Mouse (Mus musculus) embryonic facial prominence, embryonic 15.5 days (tissue): ENCODE results near the gene Fam20a. TPM values are rescaled to one million over a fixed set of nuclear protein-coding genes. Genes with fewer than 3 reads are reported as not detected.
A peak's percentile ranks its signal among the peaks of the same experiment; 100 is the strongest.
"Not testable (repeated sequence)": the region's sequence is repeated elsewhere in the genome, so short reads cannot be mapped to it uniquely, and the experiment has no call there.

ENCODE experiments used
- ATAC-seq: fragments of 200-750 bp; cut with Nextera tagmentation; 2 replicates; pipeline ENCODE4 v1.8.0; 2017; ENCODE audit warnings: low read depth, moderate TSS enrichment; ENCODE audit not compliant: insufficient number of reproducible peaks, low FRiP score, low TSS enrichment
- H3K27ac ChIP-seq: fragments of 300-500 bp; sonication (generic); replicated peaks from 2 replicates; pipeline ENCODE4 v1.5.1; 2015; ENCODE audit warnings: mild to moderate bottlenecking, inconsistent platforms
- H3K27me3 ChIP-seq: fragments of 300-500 bp; sonication (generic); 2 replicates; pipeline ENCODE4 v1.6.1; 2015; ENCODE audit warnings: inconsistent platforms
- H3K36me3 ChIP-seq: fragments of 300-500 bp; sonication (generic); 2 replicates; pipeline ENCODE4 v1.6.1; 2015; ENCODE audit warnings: mild to moderate bottlenecking, inconsistent platforms
- H3K4me1 ChIP-seq: fragments of 300-500 bp; sonication (generic); 2 replicates; pipeline ENCODE4 v1.6.1; 2015; ENCODE audit warnings: inconsistent platforms
- H3K4me2 ChIP-seq: fragments of 300-500 bp; sonication (generic); replicated peaks from 2 replicates; pipeline ENCODE4 v1.6.1; 2015; ENCODE audit warnings: mild to moderate bottlenecking, inconsistent platforms
- H3K4me3 ChIP-seq: fragments of 300-500 bp; sonication (generic); replicated peaks from 2 replicates; pipeline ENCODE4 v1.5.1; 2015; ENCODE audit warnings: mild to moderate bottlenecking, inconsistent platforms
- H3K9ac ChIP-seq: fragments of 300-500 bp; sonication (generic); 2 replicates; pipeline ENCODE4 v1.6.1; 2015; ENCODE audit warnings: inconsistent platforms
- H3K9me3 ChIP-seq: fragments of 300-500 bp; sonication (generic); replicated peaks from 2 replicates; pipeline ENCODE4 v1.6.1; 2016; ENCODE audit warnings: inconsistent platforms
- WGBS: fragments of 180-500 bp; shearing (Covaris S2); methylation state at CpG from one replicate; pipeline ENCODE4 v1.1.7; 2015; 5-methylcytosine and 5-hydroxymethylcytosine counted together
- polyA plus RNA-seq: library from polyadenylated mRNA; unstranded; fragments of >200 nt; fragmentation: Nextera tagmentation; extraction: Ambion mirVana; gene quantifications from 2 replicates; pipeline ENCODE4 v1.2.1, GENCODE M21; 2015

Fam20a gene
- polyA plus RNA-seq, 1 experiment from 2014 or later, result 7.6 TPM

- no peak for ATAC-seq
- 85% methylated on average over 8 of the region's 8 CpGs for WGBS
- Histone ChIP-seq H3K9me3 (no peaks in the 10 kb centered on the region), H3K9ac (no peak overlapping the region), H3K27ac (no peak overlapping the region), H3K4me3 (no peak overlapping the region), H3K4me2 (no peak overlapping the region), H3K36me3 (peaks cover 41% of the 10 kb centered on the region), H3K27me3 (no peaks in the 10 kb centered on the region), H3K4me1 (peaks cover 17% of the 10 kb centered on the region)
Observed at GRCm38 (mm10) chr11:109669149-109669708, 52.9 kb downstream of the Fam20a start.

- Histone ChIP-seq H3K36me3 (peaks cover 51% of the 10 kb centered on the region), H3K4me2 (no peak overlapping the region), H3K27me3 (no peaks in the 10 kb centered on the region), H3K9me3 (no peaks in the 10 kb centered on the region), H3K9ac (no peak overlapping the region), H3K4me3 (no peak overlapping the region), H3K27ac (no peak overlapping the region), H3K4me1 (peaks cover 13% of the 10 kb centered on the region)
- ATAC-seq, result no peak
- WGBS, result 78% methylated on average over 8 of the region's 8 CpGs
Observed at GRCm38 (mm10) chr11:109668115-109668725, 53.9 kb downstream of the Fam20a start.

- ATAC-seq, result no peak
Observed at GRCm38 (mm10) chr11:109667371-109667770, 54.7 kb downstream of the Fam20a start.

DNA sequence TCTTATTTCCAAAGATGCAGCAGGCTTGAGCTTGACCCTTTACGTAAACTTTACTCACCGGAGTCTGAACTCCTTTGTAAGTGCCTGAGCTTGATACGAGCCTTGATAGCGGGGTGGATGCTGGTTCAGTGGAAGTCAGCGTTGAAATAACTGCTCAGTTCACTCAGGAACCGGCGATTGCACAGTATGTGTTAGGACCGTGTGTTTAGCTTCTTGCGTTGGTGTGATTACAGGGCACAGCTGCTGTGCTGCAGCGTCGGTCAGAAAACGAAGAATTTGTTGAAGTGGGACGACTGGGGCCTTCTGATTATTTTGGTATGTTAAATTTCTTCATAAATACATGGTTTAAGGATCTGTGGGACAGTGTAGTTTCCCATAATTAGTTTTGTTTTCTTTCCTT is 55.7 kb downstream of the Fam20a start:
- 90% methylated on average over 13 of the region's 13 CpGs for WGBS
- Histone ChIP-seq H3K4me2 (no peak overlapping the region), H3K27ac (no peak overlapping the region), H3K4me3 (no peak overlapping the region), H3K36me3 (peaks cover 66% of the 10 kb centered on the region), H3K9me3 (no peaks in the 10 kb centered on the region), H3K9ac (no peak overlapping the region), H3K4me1 (peaks cover 10% of the 10 kb centered on the region), H3K27me3 (no peaks in the 10 kb centered on the region)
- ATAC-seq, result no peak

More at GRCm38 (mm10) chr11:109667371-109667770, 54.7 kb downstream of the Fam20a start:
- 80% methylated on average over 19 of the region's 19 CpGs for WGBS
- Histone ChIP-seq H3K36me3 (peaks cover 59% of the 10 kb centered on the region), H3K9me3 (no peaks in the 10 kb centered on the region), H3K27me3 (no peaks in the 10 kb centered on the region), H3K27ac (no peak overlapping the region; the same call in 1 of the 2 replicates), H3K9ac (no peak overlapping the region), H3K4me2 (no peak overlapping the region), H3K4me1 (peaks cover 13% of the 10 kb centered on the region), H3K4me3 (no peak overlapping the region)

DNA sequence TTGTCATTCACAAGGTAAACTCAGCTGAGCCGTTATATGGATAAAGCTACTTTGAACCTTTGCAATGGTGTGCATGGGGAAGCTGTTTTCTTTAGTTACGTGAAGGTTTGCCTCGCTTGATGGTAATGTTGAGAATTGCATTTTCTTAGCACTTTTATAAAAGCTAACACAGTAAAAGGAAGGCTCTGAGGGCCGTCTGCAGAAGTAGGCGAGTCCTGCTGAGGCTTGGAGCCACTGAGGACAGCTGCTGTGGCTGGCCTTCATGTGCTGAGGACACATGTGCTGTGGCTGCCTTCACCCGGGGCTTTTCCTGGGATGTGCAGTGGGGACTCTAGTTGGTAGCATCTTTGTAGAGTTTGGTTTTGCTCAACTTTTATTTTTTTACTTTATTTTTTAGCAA is 56.7 kb downstream of the Fam20a start:
- no peak overlapping the region for H3K4me3 ChIP-seq
- no peak for ATAC-seq
- no peak overlapping the region for H3K4me2 ChIP-seq
- peaks cover 76% of the 10 kb centered on the region for H3K36me3 ChIP-seq
- H3K9ac ChIP-seq, result no peak overlapping the region
- H3K4me1 ChIP-seq, result peaks cover under 1% of the 10 kb centered on the region; the same call in 1 of the 2 replicates
- H3K27me3 ChIP-seq, result no peaks in the 10 kb centered on the region
- no peak overlapping the region for H3K27ac ChIP-seq
- no peaks in the 10 kb centered on the region for H3K9me3 ChIP-seq
- WGBS, result 81% methylated on average over 6 of the region's 6 CpGs

DNA sequence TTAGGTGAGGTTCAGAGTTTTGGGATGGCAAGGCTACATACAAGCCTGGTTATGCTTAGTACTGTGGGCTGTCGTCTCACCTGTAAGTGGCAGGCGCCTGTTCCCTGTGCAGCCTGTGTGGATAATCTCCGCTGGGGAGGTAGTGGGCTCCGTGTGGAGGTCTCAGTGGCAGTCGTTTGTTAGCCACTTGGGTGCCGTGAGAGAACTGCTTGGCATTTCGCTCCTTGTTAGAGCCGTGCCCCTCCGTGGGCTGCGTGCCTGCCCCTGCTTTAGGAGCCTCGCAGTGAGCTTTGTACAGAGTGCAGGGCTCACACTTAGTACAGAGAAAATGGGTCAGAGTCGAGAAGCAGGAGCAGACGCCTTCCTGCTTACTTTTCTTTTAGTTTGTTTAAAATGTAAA is 57.8 kb downstream of the Fam20a start:
- no peak overlapping the region for H3K9ac ChIP-seq
- no peak overlapping the region for H3K27ac ChIP-seq
- no peak overlapping the region for H3K4me2 ChIP-seq
- no peaks in the 10 kb centered on the region for H3K4me1 ChIP-seq
- no peaks in the 10 kb centered on the region for H3K27me3 ChIP-seq
- no peaks in the 10 kb centered on the region for H3K9me3 ChIP-seq
- WGBS, result 90% methylated on average over 13 of the region's 13 CpGs
- ATAC-seq, result no peak
- peaks cover 85% of the 10 kb centered on the region for H3K36me3 ChIP-seq
- no peak overlapping the region for H3K4me3 ChIP-seq

DNA sequence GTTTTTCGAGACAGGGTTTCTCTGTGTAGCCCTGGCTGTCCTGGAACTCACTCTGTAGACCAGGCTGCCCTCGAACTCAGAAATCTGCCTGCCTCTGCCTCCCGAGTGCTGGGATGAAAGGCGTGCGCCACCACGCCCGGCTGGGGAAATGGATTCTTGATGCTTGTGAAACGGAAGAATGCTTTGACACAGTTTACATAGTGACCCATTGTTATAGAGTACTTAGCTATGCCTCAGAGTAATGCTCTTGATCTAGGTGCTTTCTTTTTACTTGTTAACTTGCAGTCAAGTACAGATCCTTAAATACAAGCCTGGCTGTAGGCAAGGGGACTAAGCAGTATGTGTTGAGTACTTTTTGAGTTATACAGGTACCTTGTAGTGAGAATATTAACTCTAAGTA is 61.6 kb downstream of the Fam20a start:
- H3K27ac ChIP-seq, H3K4me1 ChIP-seq, H3K4me2 ChIP-seq, H3K9ac ChIP-seq, ATAC-seq, H3K27me3 ChIP-seq, H3K9me3 ChIP-seq, H3K4me3 ChIP-seq: not testable (repeated sequence)
- H3K36me3 ChIP-seq, result peaks cover 74% of the 10 kb centered on the region
- 92% methylated on average over 8 of the region's 8 CpGs for WGBS

DNA sequence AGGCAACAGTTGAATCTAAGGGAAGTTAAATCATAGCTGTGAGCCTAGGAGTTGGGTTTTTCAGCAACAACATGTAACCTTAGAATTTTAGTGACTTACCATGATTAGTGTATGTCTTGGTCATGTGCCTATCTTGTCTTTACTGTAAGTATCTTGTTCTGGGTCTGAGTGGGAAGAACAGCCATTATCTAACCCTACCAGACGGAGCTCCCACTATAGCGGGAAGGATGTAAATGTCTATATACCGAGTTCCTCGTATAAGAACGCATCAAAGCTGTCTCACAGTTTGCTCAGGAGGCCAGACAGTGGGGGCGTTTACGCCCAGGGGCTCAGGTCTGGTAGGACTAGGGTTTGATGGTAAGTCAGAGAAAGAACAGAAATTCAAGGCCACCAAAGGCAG is 65.8 kb downstream of the Fam20a start:
- Histone ChIP-seq H3K9me3 (no peaks in the 10 kb centered on the region), H3K27me3 (no peaks in the 10 kb centered on the region), H3K36me3 (peaks cover 50% of the 10 kb centered on the region), H3K4me1 (peaks cover 24% of the 10 kb centered on the region), H3K27ac (no peak overlapping the region), H3K9ac (no peak overlapping the region), H3K4me3 (no peak overlapping the region), H3K4me2 (no peak overlapping the region)
- ATAC-seq, result no peak
- 88% methylated on average over 7 of the region's 7 CpGs for WGBS

- WGBS, result 86% methylated on average over 6 of the region's 6 CpGs
- no peaks in the 10 kb centered on the region for H3K27me3 ChIP-seq
- H3K9me3 ChIP-seq, result no peaks in the 10 kb centered on the region
- no peak overlapping the region for H3K4me2 ChIP-seq
- H3K4me3 ChIP-seq, result no peak overlapping the region
- no peak overlapping the region for H3K27ac ChIP-seq
- no peak for ATAC-seq
- H3K4me1 ChIP-seq, result peaks cover 31% of the 10 kb centered on the region
- peaks cover 33% of the 10 kb centered on the region for H3K36me3 ChIP-seq
- no peak overlapping the region for H3K9ac ChIP-seq
Observed at GRCm38 (mm10) chr11:109654581-109654980, 67.5 kb downstream of the Fam20a start.

DNA sequence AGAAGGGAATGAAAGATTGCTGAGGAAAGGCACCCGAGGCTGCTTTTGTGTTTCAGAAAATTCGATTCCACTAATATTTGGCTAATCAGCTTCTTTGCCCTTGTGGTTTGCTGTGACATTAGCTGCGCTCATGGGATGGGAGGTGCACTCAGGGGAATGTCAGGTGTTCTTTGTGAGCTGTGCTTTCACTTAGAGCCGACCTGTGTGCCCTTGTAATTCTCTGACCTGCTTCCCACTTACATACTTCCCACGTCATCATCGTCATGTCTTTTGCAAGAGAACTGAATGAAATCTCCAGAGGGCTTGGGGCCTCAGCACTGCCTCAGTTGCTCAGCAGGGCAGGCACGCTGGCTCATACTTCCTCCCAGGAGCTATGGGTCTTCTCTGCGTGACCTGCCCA is 68.9 kb downstream of the Fam20a start:
- H3K4me3 ChIP-seq, result 0 out of 2 replicates have a peak overlapping the region, but pooled peaks have one; percentile 4
- no peak for ATAC-seq
- peaks cover 44% of the 10 kb centered on the region for H3K4me1 ChIP-seq
- no peak overlapping the region for H3K9ac ChIP-seq
- no peak overlapping the region for H3K4me2 ChIP-seq
- no peaks in the 10 kb centered on the region for H3K27me3 ChIP-seq
- WGBS, result 62% methylated on average over 8 of the region's 8 CpGs
- H3K36me3 ChIP-seq, result peaks cover 32% of the 10 kb centered on the region
- no peak overlapping the region for H3K27ac ChIP-seq
- no peaks in the 10 kb centered on the region for H3K9me3 ChIP-seq

DNA sequence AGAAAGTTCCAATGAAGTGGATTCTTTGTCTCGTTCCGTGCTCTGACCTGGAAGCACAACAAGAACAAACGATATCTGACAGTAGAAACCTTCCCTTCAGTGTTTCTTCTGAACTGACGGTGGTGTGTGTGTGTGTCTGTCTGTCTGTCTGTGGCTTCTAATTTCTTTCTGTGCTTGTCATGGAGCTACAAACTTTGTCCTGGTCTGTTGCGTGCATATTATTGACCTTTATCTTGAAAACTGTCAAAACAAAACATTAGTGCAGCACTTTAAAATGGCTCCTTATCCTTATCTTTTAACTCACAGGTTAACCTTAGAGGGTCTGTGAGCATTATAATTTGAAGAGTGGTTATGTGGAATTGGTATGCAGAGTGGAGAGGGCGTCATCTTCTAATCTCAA is 69.6 kb downstream of the Fam20a start:
- H3K4me3 ChIP-seq, result peak overlapping the region; percentile 94
- peak overlapping the region; percentile 96; the same call in 1 of the 2 replicates for H3K9ac ChIP-seq
- no peak for ATAC-seq
- no peaks in the 10 kb centered on the region for H3K9me3 ChIP-seq
- H3K27ac ChIP-seq, result no peak overlapping the region
- H3K36me3 ChIP-seq, result peaks cover 32% of the 10 kb centered on the region
- H3K4me2 ChIP-seq, result peak overlapping the region; percentile 93
- H3K4me1 ChIP-seq, result peaks cover 44% of the 10 kb centered on the region
- WGBS, result 41% methylated on average over 6 of the region's 6 CpGs
- no peaks in the 10 kb centered on the region for H3K27me3 ChIP-seq

DNA sequence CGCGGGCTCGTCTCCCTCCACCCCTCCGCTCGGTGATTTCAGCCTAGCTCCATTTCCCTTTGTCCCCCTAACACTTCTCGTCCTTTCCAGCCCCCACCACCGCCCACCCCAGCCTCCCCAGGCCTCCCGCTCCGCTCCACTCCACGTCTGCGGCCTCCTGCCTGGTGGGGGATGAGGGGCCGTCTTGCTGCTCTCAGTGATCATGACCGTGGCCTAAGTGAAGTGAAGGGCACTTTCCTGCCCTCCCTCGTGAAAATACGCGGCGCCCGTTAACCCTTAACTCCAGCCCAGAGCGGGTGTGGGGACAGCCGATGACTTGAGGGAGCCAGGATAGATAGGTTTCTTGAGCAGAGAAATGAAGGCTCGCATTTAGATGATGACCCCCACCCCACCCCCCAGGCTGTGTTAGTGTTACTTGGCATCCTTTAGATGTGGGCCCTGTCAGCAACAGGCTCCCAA is 70.5 kb downstream of the Fam20a start:
- Histone ChIP-seq H3K9ac (peak overlapping the region; percentile 96), H3K4me2 (peak overlapping the region; percentile 93), H3K27ac (peak overlapping the region; percentile 96), H3K4me3 (peak overlapping the region; percentile 94), H3K36me3 (peaks cover 24% of the 10 kb centered on the region), H3K4me1 (peaks cover 44% of the 10 kb centered on the region), H3K27me3 (no peaks in the 10 kb centered on the region), H3K9me3 (no peaks in the 10 kb centered on the region)
- ATAC-seq, result no peak
- under 1% methylated on average over 21 of the region's 21 CpGs for WGBS
